Mouse (Mus musculus) brown adipose tissue, adult 24 weeks (tissue): ENCODE data around the gene Tff3. TPM values are rescaled to one million over a fixed set of nuclear protein-coding genes. Genes with fewer than 3 reads are reported as not detected.

ENCODE experiments used
- polyA plus RNA-seq: library from polyadenylated mRNA; stranded (reverse); fragments of >200 nt; gene quantifications from 2 replicates; pipeline ENCODE4 v1.2.4, GENCODE M21; 2012; ENCODE audit not compliant: missing spikeins, insufficient read depth, insufficient read length

Gene Tff3
- polyA plus RNA-seq, 1 experiment: not detected

Other genes starting within 250 kb of the Tff3 start
- not detected in 2 replicates for gene Glp1r, start 227.8 kb downstream of the Tff3 start, polyA plus RNA-seq
- gene Umodl1, start 175.0 kb downstream of the Tff3 start, polyA plus RNA-seq: not detected in 2 replicates
- gene Abcg1, start 72.0 kb downstream of the Tff3 start, polyA plus RNA-seq: 2.3 and 5.0 TPM in 2 replicates
- gene Tff2, start 14.6 kb upstream of the Tff3 start, polyA plus RNA-seq: not detected in 2 replicates
- not detected in 2 replicates for gene Tff1, start 35.6 kb upstream of the Tff3 start, polyA plus RNA-seq
- not detected in 2 replicates for gene Tmprss3, start 69.3 kb upstream of the Tff3 start, polyA plus RNA-seq
- not detected in 2 replicates for gene Ubash3a, start 78.2 kb upstream of the Tff3 start, polyA plus RNA-seq
- gene Rsph1, start 147.7 kb upstream of the Tff3 start, polyA plus RNA-seq: 1.1 TPM in 1 of 2 replicates, not detected in the other
- gene Slc37a1, start 157.1 kb upstream of the Tff3 start, polyA plus RNA-seq: 2.6 TPM in 1 of 2 replicates, not detected in the other